Mouse (Mus musculus): Measurements from ENCODE around the gene Apoa5. TPM values are rescaled to one million over a fixed set of nuclear protein-coding genes. Genes with fewer than 3 reads are reported as not detected.
A peak's percentile ranks its signal among the peaks of the same experiment; 100 is the strongest.

Gene Apoa5
- polyA plus RNA-seq, 1 experiment from 2014 or later: not detected

DNA sequence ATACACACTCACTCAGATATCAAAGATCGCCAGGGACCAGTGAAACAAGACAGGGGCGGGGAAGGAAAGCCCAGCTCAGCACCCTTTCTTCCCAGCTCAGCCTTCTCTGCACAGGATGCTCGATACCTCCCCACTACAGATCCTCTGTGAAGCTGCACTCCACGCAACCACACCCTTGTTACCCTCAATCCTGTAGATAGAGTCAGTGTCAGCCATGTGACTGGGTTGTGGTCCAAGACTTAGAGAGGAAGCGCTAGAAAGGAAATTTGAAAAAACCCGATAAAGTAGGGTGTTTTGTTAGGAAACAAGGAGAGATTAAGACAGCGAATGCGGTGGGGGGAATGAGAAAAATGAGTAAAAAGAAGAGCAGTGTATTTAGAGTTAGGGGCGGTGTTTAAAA, 3.6 kb downstream of the Apoa5 start:
- Histone ChIP-seq H3K27ac (no peak overlapping the region), H3K36me3 (peaks cover 29% of the 10 kb centered on the region), H3K27me3 (peaks cover 26% of the 10 kb centered on the region), H3K4me1 (peaks cover 29% of the 10 kb centered on the region), H3K9me3 (replicated peaks) (no peaks in the 10 kb centered on the region), H3K4me3 (replicated peaks) (peak overlapping the region; percentile 69; the same call in 1 of the 2 replicates), H3K9ac (no peak overlapping the region), H3K4me2 (peak overlapping the region; percentile 83; the same call in 1 of the 2 replicates)
- WGBS: 82% methylated on average over 9 of the region's 9 CpGs
- ATAC-seq (replicated peaks; ENCODE audit: low FRiP score): no peak

DNA sequence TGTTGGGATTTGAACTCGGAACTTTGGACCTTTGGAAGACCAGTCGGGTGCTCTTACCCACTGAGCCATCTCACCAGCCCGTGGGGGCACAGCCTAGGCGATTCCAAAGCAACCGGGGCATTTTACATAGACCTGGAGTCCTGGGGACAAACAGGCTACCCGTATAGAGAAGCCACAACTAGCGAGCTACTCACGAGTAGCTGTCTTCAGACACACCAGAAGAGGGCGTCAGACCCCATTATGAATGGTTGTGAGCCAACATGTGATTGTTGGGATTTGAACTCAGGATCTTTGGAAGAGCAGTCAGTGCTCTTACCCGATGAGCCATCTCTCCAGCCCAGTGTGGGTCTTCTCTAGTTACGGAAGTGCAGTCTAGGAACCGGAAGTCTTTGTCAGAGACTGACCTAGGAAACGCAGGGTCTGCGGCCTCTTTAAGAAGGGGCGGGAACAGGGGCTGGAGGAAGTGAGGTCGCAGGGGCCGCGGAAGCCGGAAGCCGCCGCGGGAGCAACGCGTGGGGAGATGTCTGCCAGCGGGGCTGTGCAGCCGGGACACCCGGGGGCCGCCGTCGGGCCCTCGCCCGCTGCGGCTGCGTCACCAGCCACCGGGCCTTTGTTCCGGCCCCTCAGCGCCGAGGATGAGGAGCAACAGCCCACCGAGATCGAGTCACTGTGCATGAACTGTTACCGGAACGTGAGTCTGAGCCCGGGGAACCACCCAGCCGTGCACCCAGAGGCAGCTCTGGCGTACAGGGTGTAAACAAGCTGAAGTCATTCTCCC, 4.4 kb downstream of the Apoa5 start, which contains the start of gene Zpr1:
Gene Zpr1, plus strand, starts transcription at position 388 of the 778 bp plus-strand sequence.
- 6% methylated on average over 45 of the region's 45 CpGs for WGBS
- H3K9me3 ChIP-seq (replicated peaks): no peaks in the 10 kb centered on the region
- H3K36me3 ChIP-seq: peaks cover 37% of the 10 kb centered on the region
- H3K27ac ChIP-seq: peak within 1 kb of the TSS; percentile 76
- H3K27me3 ChIP-seq: peaks cover 26% of the 10 kb centered on the region
- H3K4me1 ChIP-seq: peaks cover 29% of the 10 kb centered on the region
- H3K4me2 ChIP-seq: peak within 1 kb of the TSS; percentile 83
- peak within 1 kb of the TSS; percentile 69 for H3K4me3 ChIP-seq (replicated peaks)
- peak within 1 kb of the TSS; percentile 67 for H3K9ac ChIP-seq
- peak; percentile 92 for ATAC-seq (replicated peaks; ENCODE audit: low FRiP score)

DNA sequence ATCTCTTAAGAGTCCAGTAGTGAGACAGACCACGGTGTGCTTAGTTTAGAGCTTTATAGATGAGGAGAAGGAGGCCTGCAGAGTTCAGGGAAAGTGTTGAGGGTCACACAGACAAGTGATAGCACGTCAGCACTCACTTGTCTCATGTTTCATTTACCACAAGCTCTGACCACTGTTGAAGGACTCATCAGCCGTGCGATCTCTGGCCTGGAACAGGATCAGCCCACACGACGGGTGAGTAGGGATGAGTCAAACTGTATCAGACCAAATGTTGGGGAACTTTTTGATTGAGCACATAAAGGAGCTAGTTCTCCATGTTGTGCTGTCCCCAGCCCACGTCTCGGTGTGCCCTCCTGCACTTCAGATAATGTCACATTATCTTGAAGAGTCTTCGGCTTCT, 6.1 kb downstream of the Apoa5 start:
- no peak overlapping the region for H3K27ac ChIP-seq
- peaks cover 29% of the 10 kb centered on the region for H3K4me1 ChIP-seq
- ATAC-seq (replicated peaks; ENCODE audit: low FRiP score): no peak
- 72% methylated on average over 9 of the region's 9 CpGs for WGBS
- 0 out of 2 replicates have a peak overlapping the region, but pooled peaks have one; percentile 67 for H3K9ac ChIP-seq
- peaks cover 51% of the 10 kb centered on the region for H3K36me3 ChIP-seq
- no peaks in the 10 kb centered on the region for H3K9me3 ChIP-seq (replicated peaks)
- 0 out of 2 replicates have a peak overlapping the region, but pooled peaks have one; percentile 69 for H3K4me3 ChIP-seq (replicated peaks)
- H3K4me2 ChIP-seq: 0 out of 2 replicates have a peak overlapping the region, but pooled peaks have one; percentile 83
- peaks cover 21% of the 10 kb centered on the region for H3K27me3 ChIP-seq

DNA sequence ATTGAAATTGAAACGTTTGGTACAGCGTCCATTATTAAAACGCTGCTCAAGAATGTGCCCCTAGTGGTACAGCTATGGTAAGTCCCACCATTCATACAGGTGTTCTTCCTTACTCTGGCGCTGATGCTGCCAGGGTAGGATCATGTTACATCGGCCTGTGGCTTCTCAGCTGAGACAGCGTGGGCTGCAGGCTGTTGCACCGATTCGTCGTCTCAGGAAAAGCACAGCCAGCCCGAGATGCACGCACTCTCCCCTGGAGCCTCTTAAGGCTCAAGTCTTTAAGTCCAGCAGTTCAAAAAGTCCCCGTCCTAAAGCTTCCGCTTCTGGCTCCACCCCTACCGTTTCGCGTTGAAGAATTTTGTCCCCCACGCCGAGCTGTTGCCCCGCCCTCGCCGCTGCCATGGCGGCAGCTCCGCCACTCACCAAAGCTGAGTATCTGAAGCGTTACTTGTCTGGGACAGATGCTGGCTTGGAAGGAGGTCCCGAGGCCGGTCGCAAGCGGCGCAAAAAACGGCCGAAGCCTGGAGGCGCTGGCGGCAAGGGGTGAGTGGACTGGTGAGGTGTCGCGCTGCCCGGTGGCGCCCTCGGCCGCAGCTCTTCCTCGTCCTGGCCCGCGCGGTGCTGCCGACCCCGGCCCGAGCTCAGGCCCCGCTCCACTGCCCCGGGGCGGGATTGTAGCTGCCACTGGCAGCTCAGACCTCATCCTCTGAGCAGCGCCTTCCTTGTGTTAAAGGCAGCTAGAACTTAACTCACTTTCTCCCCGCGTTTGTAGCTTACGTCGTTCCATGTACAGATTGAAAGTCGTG, 14.4 kb downstream of the Apoa5 start, which contains the start of gene Bud13:
Gene Bud13, plus strand, starts transcription at position 378 of the 806 bp plus-strand sequence.
- peak within 1 kb of the TSS; percentile 66 for H3K4me2 ChIP-seq
- H3K9ac ChIP-seq: peak within 1 kb of the TSS; percentile 78
- peak; percentile 93 for ATAC-seq (replicated peaks; ENCODE audit: low FRiP score)
- WGBS: under 1% methylated on average over 55 of the region's 55 CpGs
- peak within 1 kb of the TSS; percentile 97 for H3K27ac ChIP-seq
- peaks cover 62% of the 10 kb centered on the region for H3K36me3 ChIP-seq
- H3K9me3 ChIP-seq (replicated peaks): no peaks in the 10 kb centered on the region
- H3K27me3 ChIP-seq: no peaks in the 10 kb centered on the region
- peak within 1 kb of the TSS; percentile 82 for H3K4me3 ChIP-seq (replicated peaks)
- peaks cover 14% of the 10 kb centered on the region for H3K4me1 ChIP-seq

- Histone ChIP-seq H3K9ac (no peak overlapping the region), H3K9me3 (replicated peaks) (no peaks in the 10 kb centered on the region), H3K4me3 (replicated peaks) (no peak overlapping the region), H3K36me3 (peaks cover 60% of the 10 kb centered on the region), H3K4me2 (no peak overlapping the region), H3K27me3 (no peaks in the 10 kb centered on the region), H3K4me1 (peaks cover 3% of the 10 kb centered on the region; the same call in 1 of the 2 replicates), H3K27ac (no peak overlapping the region)
- ATAC-seq (replicated peaks; ENCODE audit: low FRiP score): no peak
- 67% methylated on average over 4 of the region's 4 CpGs for WGBS
These were observed 29.9 kb downstream of the Apoa5 start for GRCm38 (mm10) chr9:46298381-46298780.

DNA sequence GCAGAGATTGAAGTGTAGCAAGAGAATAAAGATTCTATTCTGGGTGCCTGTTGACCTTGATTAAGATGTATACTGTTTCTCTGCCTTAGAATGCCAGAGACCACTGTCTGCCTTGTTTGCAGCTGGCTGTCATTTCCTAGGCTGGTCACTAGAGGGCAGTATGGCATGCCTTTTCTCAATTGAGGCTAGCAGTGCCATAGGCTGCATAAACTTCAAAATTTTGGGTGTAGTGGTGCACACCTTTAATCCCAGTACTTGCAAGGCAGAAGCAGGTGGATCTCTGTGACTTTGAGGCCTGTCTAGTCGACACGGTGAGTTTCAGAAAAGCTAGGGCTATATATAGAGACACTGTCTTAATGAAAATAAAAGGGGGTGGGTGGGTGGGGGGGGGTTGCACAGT, 33.7 kb downstream of the Apoa5 start:
- ATAC-seq (replicated peaks; ENCODE audit: low FRiP score): no peak
- 4% methylated on average over 2 of the region's 2 CpGs for WGBS
- H3K27ac ChIP-seq: no peak overlapping the region

GRCm38 (mm10) chr9:46309121-46309520, 40.7 kb downstream of the Apoa5 start:
- WGBS: 15% methylated on average over 7 of the region's 7 CpGs
- ATAC-seq (replicated peaks; ENCODE audit: low FRiP score): no peak
- Histone ChIP-seq H3K4me1 (peaks cover 29% of the 10 kb centered on the region), H3K27me3 (peaks cover 3% of the 10 kb centered on the region; the same call in 1 of the 2 replicates), H3K36me3 (no peaks in the 10 kb centered on the region), H3K4me2 (no peak overlapping the region), H3K9ac (no peak overlapping the region), H3K27ac (no peak overlapping the region), H3K4me3 (replicated peaks) (no peak overlapping the region), H3K9me3 (replicated peaks) (no peaks in the 10 kb centered on the region)

More for the DNA sequence above, 33.7 kb downstream of the Apoa5 start:
- no peak overlapping the region for H3K4me3 ChIP-seq (replicated peaks)
- no peaks in the 10 kb centered on the region for H3K4me1 ChIP-seq
- no peaks in the 10 kb centered on the region for H3K9me3 ChIP-seq (replicated peaks)
- H3K4me2 ChIP-seq: no peak overlapping the region
- no peaks in the 10 kb centered on the region for H3K27me3 ChIP-seq
- H3K36me3 ChIP-seq: peaks cover 29% of the 10 kb centered on the region
- no peak overlapping the region for H3K9ac ChIP-seq

DNA sequence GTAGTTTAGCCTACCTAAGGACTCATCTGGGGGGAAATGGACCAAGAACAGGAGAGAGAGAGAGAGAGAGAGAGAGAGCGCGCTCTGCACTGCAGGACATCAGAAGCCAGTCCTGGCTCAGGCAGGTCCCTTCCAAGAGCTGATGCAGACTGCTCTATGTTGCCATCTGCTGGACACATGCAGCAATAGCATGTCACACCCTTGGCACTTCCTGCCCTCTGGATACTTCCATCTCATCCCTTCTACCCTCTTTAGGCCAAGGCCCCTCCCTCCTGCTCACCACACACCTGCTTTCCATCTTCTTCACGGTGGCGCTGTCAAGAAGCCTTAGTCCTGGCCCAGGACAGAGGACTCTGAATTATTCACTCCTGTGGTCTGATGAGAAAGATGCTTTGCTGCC, 46.1 kb downstream of the Apoa5 start:
- H3K36me3 ChIP-seq: no peaks in the 10 kb centered on the region
- H3K9ac ChIP-seq: no peak overlapping the region
- peaks cover 28% of the 10 kb centered on the region for H3K4me1 ChIP-seq
- H3K27ac ChIP-seq: no peak overlapping the region
- no peak overlapping the region for H3K4me2 ChIP-seq
- peak; percentile 71 for ATAC-seq (replicated peaks; ENCODE audit: low FRiP score)
- WGBS: 14% methylated on average over 4 of the region's 4 CpGs
- H3K4me3 ChIP-seq (replicated peaks): no peak overlapping the region
- 0 out of 2 replicates have a peak, but pooled peaks cover 3% of the 10 kb centered on the region for H3K27me3 ChIP-seq
- H3K9me3 ChIP-seq (replicated peaks): 0 out of 2 replicates have a peak, but pooled peaks cover under 1% of the 10 kb centered on the region

GRCm38 (mm10) chr9:46314921-46315320, 46.5 kb downstream of the Apoa5 start:
- 0 out of 2 replicates have a peak, but pooled peaks cover 4% of the 10 kb centered on the region for H3K9me3 ChIP-seq (replicated peaks)
- H3K4me2 ChIP-seq: no peak overlapping the region
- H3K9ac ChIP-seq: no peak overlapping the region
- WGBS: 47% methylated on average over 2 of the region's 2 CpGs
- peaks cover 28% of the 10 kb centered on the region for H3K4me1 ChIP-seq
- H3K4me3 ChIP-seq (replicated peaks): no peak overlapping the region
- no peaks in the 10 kb centered on the region for H3K36me3 ChIP-seq
- H3K27ac ChIP-seq: no peak overlapping the region
- H3K27me3 ChIP-seq: 0 out of 2 replicates have a peak, but pooled peaks cover 3% of the 10 kb centered on the region
- 0 out of 2 replicates have a peak, but pooled peaks have one; percentile 24 for ATAC-seq (replicated peaks; ENCODE audit: low FRiP score)

DNA sequence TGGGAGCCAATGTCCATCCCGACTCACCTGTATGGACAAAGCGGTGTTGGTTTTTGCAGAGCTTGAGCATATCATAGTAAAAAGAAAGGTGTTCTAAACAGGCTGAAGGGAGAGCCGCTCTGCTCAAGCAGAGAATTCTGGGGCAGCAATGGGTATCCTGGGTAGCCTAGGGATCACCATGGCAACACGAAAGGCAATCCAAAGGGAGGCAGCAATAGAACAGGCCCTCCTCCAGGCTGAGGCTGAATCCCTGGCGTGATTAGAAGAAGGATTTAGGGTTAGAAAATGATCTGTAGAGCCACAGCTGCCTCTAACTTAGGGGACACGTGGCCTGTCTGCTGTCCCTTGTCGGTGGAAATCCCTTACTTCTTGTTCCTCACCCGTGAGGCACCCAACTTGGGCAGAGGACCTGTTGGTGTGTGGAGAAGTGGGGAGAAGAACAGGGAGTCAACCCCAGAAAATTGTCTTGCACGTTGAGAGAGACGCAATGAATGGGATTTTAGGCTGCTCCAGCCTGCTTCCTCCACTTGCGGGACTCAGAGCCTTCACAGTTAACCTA, 47.5 kb downstream of the Apoa5 start:
- Histone ChIP-seq H3K9me3 (replicated peaks) (0 out of 2 replicates have a peak, but pooled peaks cover 4% of the 10 kb centered on the region), H3K36me3 (no peaks in the 10 kb centered on the region), H3K4me3 (replicated peaks) (no peak overlapping the region), H3K4me2 (no peak overlapping the region), H3K9ac (no peak overlapping the region), H3K27ac (no peak overlapping the region), H3K27me3 (0 out of 2 replicates have a peak, but pooled peaks cover 3% of the 10 kb centered on the region), H3K4me1 (peaks cover 28% of the 10 kb centered on the region)
- ATAC-seq (replicated peaks; ENCODE audit: low FRiP score): no peak
- 37% methylated on average over 11 of the region's 11 CpGs for WGBS

DNA sequence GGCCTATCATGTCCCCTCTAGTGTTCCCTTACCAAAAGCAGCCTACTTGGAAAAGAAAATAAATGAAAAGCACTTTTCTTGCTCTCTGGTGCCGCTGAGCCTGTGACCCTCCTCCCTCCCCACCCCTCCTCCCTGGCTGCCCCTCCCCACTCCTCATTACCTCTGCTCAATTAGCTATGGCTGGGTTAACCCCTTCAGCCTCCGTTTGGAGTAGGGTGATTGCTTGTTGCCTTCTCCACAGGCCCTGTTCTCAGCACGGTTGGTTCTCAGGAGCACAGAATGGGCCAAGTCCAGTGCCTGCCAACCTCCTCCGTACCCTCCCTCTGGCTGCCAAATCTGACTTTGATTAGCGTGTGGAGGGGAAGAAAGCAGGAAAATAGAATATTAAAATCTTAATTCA, 48.0 kb downstream of the Apoa5 start:
- 28% methylated on average over 5 of the region's 5 CpGs for WGBS
- no peak overlapping the region for H3K27ac ChIP-seq

More for the DNA sequence above, 48.0 kb downstream of the Apoa5 start:
- peaks cover 28% of the 10 kb centered on the region for H3K4me1 ChIP-seq
- no peaks in the 10 kb centered on the region for H3K36me3 ChIP-seq
- ATAC-seq (replicated peaks; ENCODE audit: low FRiP score): no peak
- H3K9ac ChIP-seq: no peak overlapping the region
- no peak overlapping the region for H3K4me2 ChIP-seq
- H3K4me3 ChIP-seq (replicated peaks): no peak overlapping the region
- H3K9me3 ChIP-seq (replicated peaks): 0 out of 2 replicates have a peak, but pooled peaks cover 4% of the 10 kb centered on the region
- H3K27me3 ChIP-seq: 0 out of 2 replicates have a peak, but pooled peaks cover 3% of the 10 kb centered on the region
